Mouse (Mus musculus): ENCODE measurements around the gene Apopt1. TPM values are rescaled to one million over a fixed set of nuclear protein-coding genes. Genes with fewer than 3 reads are reported as not detected.
A peak's percentile ranks its signal among the peaks of the same experiment; 100 is the strongest.

Apopt1 gene
- total and polyA plus RNA-seq, 2 experiments = 24.3 to 78.4 TPM

GRCm38 (mm10) chr12:111716505-111716904 is 3.4 kb downstream of the Apopt1 start:
- no peak for TF ChIP-seq CTCF (IDR thresholded peaks at IDR 0.05; ENCODE audit: low read depth, low read length)
- TF ChIP-seq POLR2A (IDR thresholded peaks at IDR 0.05; ENCODE audit: extremely low read depth, insufficient read depth, low read length) = no peak
- Histone ChIP-seq H3K79me2 (ENCODE audit: control insufficient read depth, insufficient read depth, low read length) (peaks cover 8% of the 10 kb centered on the region; the same call in 1 of the 2 replicates), H3K27ac (replicated peaks; ENCODE audit: insufficient read depth, low read depth, low read length) (no peak overlapping the region), H3K4me3 (ENCODE audit: insufficient read depth, low read depth, low read length) (no peak overlapping the region), H3K27me3 (ENCODE audit: control insufficient read depth, insufficient read depth, low read length) (no peaks in the 10 kb centered on the region), H3K4me1 (ENCODE audit: control insufficient read depth, insufficient read depth, low read length) (peaks cover 9% of the 10 kb centered on the region), H3K36me3 (ENCODE audit: control insufficient read depth, insufficient read depth, low read length) (no peaks in the 10 kb centered on the region), H3K9ac (ENCODE audit: low read depth, low read length) (no peak overlapping the region)
- 95% methylated on average over 7 of the region's 7 CpGs for WGBS
- no peak for DNase-seq (ENCODE audit: extremely low read depth, low read depth, low spot score)

GRCm38 (mm10) chr12:111718656-111719055 is 5.6 kb downstream of the Apopt1 start:
- Histone ChIP-seq H3K4me3 (ENCODE audit: insufficient read depth, low read depth, low read length) (no peak overlapping the region), H3K9ac (ENCODE audit: low read depth, low read length) (no peak overlapping the region), H3K36me3 (ENCODE audit: control insufficient read depth, insufficient read depth, low read length) (no peaks in the 10 kb centered on the region; the same call in 1 of the 2 replicates), H3K79me2 (ENCODE audit: control insufficient read depth, insufficient read depth, low read length) (peaks cover 4% of the 10 kb centered on the region; the same call in 1 of the 2 replicates), H3K27me3 (ENCODE audit: control insufficient read depth, insufficient read depth, low read length) (no peaks in the 10 kb centered on the region), H3K4me1 (ENCODE audit: control insufficient read depth, insufficient read depth, low read length) (0 out of 2 replicates have a peak, but pooled peaks cover 2% of the 10 kb centered on the region), H3K27ac (replicated peaks; ENCODE audit: insufficient read depth, low read depth, low read length) (no peak overlapping the region)
- no peak for DNase-seq (ENCODE audit: extremely low read depth, low read depth, low spot score)
- TF ChIP-seq CTCF (IDR thresholded peaks at IDR 0.05; ENCODE audit: low read depth, low read length) = no peak
- no peak for TF ChIP-seq POLR2A (IDR thresholded peaks at IDR 0.05; ENCODE audit: extremely low read depth, insufficient read depth, low read length)
- WGBS = 81% methylated on average over 8 of the region's 8 CpGs

GRCm38 (mm10) chr12:111720222-111720621 is 7.2 kb downstream of the Apopt1 start:
- TF ChIP-seq POLR2A (IDR thresholded peaks at IDR 0.05; ENCODE audit: extremely low read depth, insufficient read depth, low read length) (no peak), CTCF (IDR thresholded peaks at IDR 0.05; ENCODE audit: low read depth, low read length) (no peak)
- no peaks in the 10 kb centered on the region for H3K4me1 ChIP-seq (ENCODE audit: control insufficient read depth, insufficient read depth, low read length)
- no peak overlapping the region for H3K9ac ChIP-seq (ENCODE audit: low read depth, low read length)
- no peak overlapping the region for H3K27ac ChIP-seq (replicated peaks; ENCODE audit: insufficient read depth, low read depth, low read length)
- H3K79me2 ChIP-seq (ENCODE audit: control insufficient read depth, insufficient read depth, low read length) = no peaks in the 10 kb centered on the region; the same call in 1 of the 2 replicates
- H3K27me3 ChIP-seq (ENCODE audit: control insufficient read depth, insufficient read depth, low read length) = no peaks in the 10 kb centered on the region
- H3K4me3 ChIP-seq (ENCODE audit: insufficient read depth, low read depth, low read length) = no peak overlapping the region
- WGBS = 95% methylated on average over 4 of the region's 4 CpGs
- DNase-seq (ENCODE audit: extremely low read depth, low read depth, low spot score) = no peak
- no peaks in the 10 kb centered on the region; the same call in 1 of the 2 replicates for H3K36me3 ChIP-seq (ENCODE audit: control insufficient read depth, insufficient read depth, low read length)

- TF ChIP-seq CTCF (IDR thresholded peaks at IDR 0.05; ENCODE audit: low read depth, low read length) (peak; percentile 57; the same call in 1 of the 2 replicates), POLR2A (IDR thresholded peaks at IDR 0.05; ENCODE audit: extremely low read depth, insufficient read depth, low read length) (no peak)
- Histone ChIP-seq H3K9ac (ENCODE audit: low read depth, low read length) (no peak overlapping the region), H3K27ac (replicated peaks; ENCODE audit: insufficient read depth, low read depth, low read length) (no peak overlapping the region), H3K79me2 (ENCODE audit: control insufficient read depth, insufficient read depth, low read length) (no peaks in the 10 kb centered on the region), H3K4me1 (ENCODE audit: control insufficient read depth, insufficient read depth, low read length) (no peaks in the 10 kb centered on the region; the same call in 1 of the 2 replicates), H3K36me3 (ENCODE audit: control insufficient read depth, insufficient read depth, low read length) (no peaks in the 10 kb centered on the region; the same call in 1 of the 2 replicates), H3K4me3 (ENCODE audit: insufficient read depth, low read depth, low read length) (no peak overlapping the region), H3K27me3 (ENCODE audit: control insufficient read depth, insufficient read depth, low read length) (no peaks in the 10 kb centered on the region)
- 79% methylated on average over 9 of the region's 9 CpGs for WGBS
- no peak for DNase-seq (ENCODE audit: extremely low read depth, low read depth, low spot score)
Measured at GRCm38 (mm10) chr12:111722654-111723053, 9.6 kb downstream of the Apopt1 start.

GRCm38 (mm10) chr12:111724638-111725337 is 11.7 kb downstream of the Apopt1 start:
- no peak overlapping the region for H3K27ac ChIP-seq (replicated peaks; ENCODE audit: insufficient read depth, low read depth, low read length)
- TF ChIP-seq POLR2A (IDR thresholded peaks at IDR 0.05; ENCODE audit: extremely low read depth, insufficient read depth, low read length) (no peak), CTCF (IDR thresholded peaks at IDR 0.05; ENCODE audit: low read depth, low read length) (no peak)
- no peak for DNase-seq (ENCODE audit: extremely low read depth, low read depth, low spot score)
- H3K9ac ChIP-seq (ENCODE audit: low read depth, low read length) = no peak overlapping the region
- H3K36me3 ChIP-seq (ENCODE audit: control insufficient read depth, insufficient read depth, low read length) = no peaks in the 10 kb centered on the region; the same call in 1 of the 2 replicates
- no peaks in the 10 kb centered on the region for H3K27me3 ChIP-seq (ENCODE audit: control insufficient read depth, insufficient read depth, low read length)
- H3K4me3 ChIP-seq (ENCODE audit: insufficient read depth, low read depth, low read length) = no peak overlapping the region
- H3K79me2 ChIP-seq (ENCODE audit: control insufficient read depth, insufficient read depth, low read length) = no peaks in the 10 kb centered on the region
- H3K4me1 ChIP-seq (ENCODE audit: control insufficient read depth, insufficient read depth, low read length) = no peaks in the 10 kb centered on the region; the same call in 1 of the 2 replicates
- WGBS = 80% methylated on average over 6 of the region's 6 CpGs

Measured in liver, adult 2 months (tissue).